Mouse (Mus musculus) liver, embryonic 16.5 days (tissue): ENCODE measurements around the gene Atraid. TPM values are rescaled to one million over a fixed set of nuclear protein-coding genes. Genes with fewer than 3 reads are reported as not detected.

Experiments
- ATAC-seq: fragments of 200-750 bp; cut with Nextera tagmentation; 2 replicates; pipeline ENCODE4 v1.8.0; 2017; ENCODE audit warnings: low read depth, mild to moderate bottlenecking, moderate number of reproducible peaks, moderate library complexity
- H3K27ac ChIP-seq: fragments of 300-500 bp; sonication (generic); 2 replicates; pipeline ENCODE4 v1.5.1; 2014; ENCODE audit warnings: mild to moderate bottlenecking, low read length
- H3K27me3 ChIP-seq: fragments of 300-500 bp; sonication (generic); 2 replicates; pipeline ENCODE4 v1.6.1; 2014; ENCODE audit warnings: low read depth, low read length, mixed read lengths; ENCODE audit not compliant: control insufficient read depth, insufficient read depth
- H3K36me3 ChIP-seq: fragments of 300-500 bp; sonication (generic); 2 replicates; pipeline ENCODE4 v1.6.1; 2014; ENCODE audit warnings: mild to moderate bottlenecking; ENCODE audit not compliant: control insufficient read depth, insufficient read depth
- H3K4me1 ChIP-seq: fragments of 300-500 bp; sonication (generic); 2 replicates; pipeline ENCODE4 v1.6.1; 2014; ENCODE audit warnings: low read depth, low read length, mixed read lengths; ENCODE audit not compliant: control insufficient read depth
- H3K4me2 ChIP-seq: fragments of 300-500 bp; sonication (generic); 2 replicates; pipeline ENCODE4 v1.6.1; 2014; ENCODE audit warnings: low read depth, low read length, mixed read lengths
- H3K4me3 ChIP-seq: fragments of 300-500 bp; sonication (generic); 2 replicates; pipeline ENCODE4 v1.5.1; 2014; ENCODE audit warnings: low read depth, mild to moderate bottlenecking, low read length
- H3K9ac ChIP-seq: fragments of 300-500 bp; sonication (generic); 2 replicates; pipeline ENCODE4 v1.6.1; 2014; ENCODE audit warnings: low read depth, low read length
- H3K9me3 ChIP-seq: fragments of 300-500 bp; sonication (generic); replicated peaks from 2 replicates; pipeline ENCODE4 v1.6.1; 2016; ENCODE audit warnings: low read length; ENCODE audit not compliant: control insufficient read depth
- WGBS: fragments of 180-500 bp; shearing (Covaris S2); extraction: QIAGEN DNeasy Blood & Tissue Kit; methylation state at CpG from one replicate; pipeline ENCODE4 v1.1.7; 2014; ENCODE audit not compliant: insufficient replicate concordance; 5-methylcytosine and 5-hydroxymethylcytosine counted together
- polyA plus RNA-seq: library from polyadenylated mRNA; unstranded; fragments of >200 nt; fragmentation: Nextera tagmentation; extraction: Ambion mirVana; gene quantifications from 2 replicates; pipeline ENCODE4 v1.2.1, GENCODE M21; 2015

The Atraid gene
- polyA plus RNA-seq, 1 experiment from 2014 or later, result 67.9 TPM

DNA sequence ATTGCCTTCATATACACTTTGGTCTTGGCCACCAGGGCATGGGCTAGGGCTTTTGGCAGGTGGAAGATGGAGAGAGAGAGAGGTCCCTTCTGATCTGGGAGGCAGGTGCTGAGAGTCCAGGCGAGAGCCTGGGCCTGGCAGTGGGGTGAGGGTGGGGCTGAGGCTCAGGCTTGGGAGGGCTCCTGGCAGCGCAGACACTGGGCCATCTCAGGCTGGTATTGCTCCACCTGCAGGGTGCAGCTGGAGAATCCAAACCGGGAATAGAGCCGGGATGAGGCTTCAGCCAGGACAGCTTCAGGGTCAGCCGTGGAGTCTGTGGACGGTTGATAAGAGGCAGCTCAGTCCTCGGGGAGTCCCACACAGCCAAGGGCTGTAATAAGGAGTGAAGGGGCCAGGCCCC is 38.5 kb downstream of the Atraid start:
- Histone ChIP-seq H3K36me3 (no peaks in the 10 kb centered on the region), H3K4me1 (no peaks in the 10 kb centered on the region; the same call in 1 of the 2 replicates), H3K9me3 (no peaks in the 10 kb centered on the region), H3K4me2 (no peak overlapping the region), H3K27ac (no peak overlapping the region), H3K4me3 (no peak overlapping the region), H3K27me3 (peaks cover 22% of the 10 kb centered on the region), H3K9ac (no peak overlapping the region)
- 31% methylated on average over 7 of the region's 7 CpGs for WGBS
- ATAC-seq, result no peak

DNA sequence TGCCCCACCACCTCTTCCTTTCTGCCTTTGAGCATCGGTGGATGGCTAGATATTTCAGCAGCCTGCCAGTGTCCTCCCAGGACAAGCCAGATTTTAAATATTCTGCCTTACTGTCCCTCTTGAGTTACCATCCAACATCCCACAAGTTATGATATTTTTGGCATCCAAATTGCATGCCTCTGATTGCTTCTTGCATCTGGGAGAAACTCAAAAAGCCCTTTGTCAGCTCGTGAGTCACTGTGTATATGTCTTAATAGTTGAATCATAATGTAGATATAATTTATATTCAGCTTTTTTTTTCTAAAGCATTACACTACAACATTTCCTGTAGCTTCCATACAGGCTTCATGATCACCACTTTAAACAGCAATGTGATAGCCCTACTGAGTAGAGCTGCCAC is 39.0 kb downstream of the Atraid start:
- 62% methylated on average over 2 of the region's 2 CpGs for WGBS
- H3K27me3 ChIP-seq, result peaks cover 28% of the 10 kb centered on the region

DNA sequence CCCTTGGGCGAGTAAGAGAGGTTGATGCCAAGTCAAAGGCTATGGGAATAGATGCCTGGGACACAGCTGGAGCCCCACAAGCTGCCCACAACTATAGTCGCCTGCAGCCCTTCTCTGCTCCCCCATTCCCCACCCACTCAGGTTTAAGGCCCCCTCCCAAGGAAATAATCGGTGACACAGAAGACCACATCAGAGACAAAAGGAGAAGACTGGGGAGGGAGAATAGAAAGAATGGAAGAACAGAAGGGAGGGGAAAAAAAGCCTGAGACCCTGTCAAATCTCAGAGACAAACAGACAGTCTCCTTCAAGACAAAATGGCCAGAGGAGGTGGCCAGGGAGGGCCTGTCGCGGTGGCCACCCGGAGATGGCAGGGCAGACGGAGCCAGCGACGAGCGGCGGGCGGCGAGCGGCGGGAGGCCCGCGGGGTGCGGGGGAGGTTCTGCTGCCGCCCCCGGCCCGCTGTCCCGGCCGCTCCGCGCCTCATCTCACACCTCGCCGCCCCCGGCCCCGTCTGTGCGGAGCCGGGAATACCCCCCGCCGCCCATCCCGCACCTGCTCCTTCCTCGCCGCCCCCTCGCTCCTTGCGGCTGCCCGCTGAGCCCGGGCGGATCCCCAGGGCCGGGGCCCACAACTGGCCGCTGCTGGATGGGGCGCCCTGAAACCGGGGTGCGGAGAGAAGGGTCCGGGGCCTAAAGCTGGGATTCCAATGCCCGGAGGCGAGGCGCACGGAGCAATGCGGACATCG is 44.3 kb downstream of the Atraid start:
- peaks cover 75% of the 10 kb centered on the region for H3K27me3 ChIP-seq
- H3K9ac ChIP-seq, result no peak overlapping the region
- H3K4me1 ChIP-seq, result peaks cover 3% of the 10 kb centered on the region
- H3K27ac ChIP-seq, result no peak overlapping the region
- H3K36me3 ChIP-seq, result no peaks in the 10 kb centered on the region
- WGBS, result 6% methylated on average over 30 of the region's 53 CpGs
- no peaks in the 10 kb centered on the region for H3K9me3 ChIP-seq
- no peak for ATAC-seq
- H3K4me2 ChIP-seq, result peak overlapping the region; percentile 60
- peak overlapping the region; percentile 46 for H3K4me3 ChIP-seq

More for the DNA sequence above, 39.0 kb downstream of the Atraid start:
- no peak overlapping the region for H3K4me2 ChIP-seq
- no peak overlapping the region for H3K4me3 ChIP-seq
- H3K9me3 ChIP-seq, result no peaks in the 10 kb centered on the region
- H3K4me1 ChIP-seq, result no peaks in the 10 kb centered on the region; the same call in 1 of the 2 replicates
- no peak for ATAC-seq
- no peak overlapping the region for H3K27ac ChIP-seq
- no peak overlapping the region for H3K9ac ChIP-seq
- no peaks in the 10 kb centered on the region for H3K36me3 ChIP-seq

DNA sequence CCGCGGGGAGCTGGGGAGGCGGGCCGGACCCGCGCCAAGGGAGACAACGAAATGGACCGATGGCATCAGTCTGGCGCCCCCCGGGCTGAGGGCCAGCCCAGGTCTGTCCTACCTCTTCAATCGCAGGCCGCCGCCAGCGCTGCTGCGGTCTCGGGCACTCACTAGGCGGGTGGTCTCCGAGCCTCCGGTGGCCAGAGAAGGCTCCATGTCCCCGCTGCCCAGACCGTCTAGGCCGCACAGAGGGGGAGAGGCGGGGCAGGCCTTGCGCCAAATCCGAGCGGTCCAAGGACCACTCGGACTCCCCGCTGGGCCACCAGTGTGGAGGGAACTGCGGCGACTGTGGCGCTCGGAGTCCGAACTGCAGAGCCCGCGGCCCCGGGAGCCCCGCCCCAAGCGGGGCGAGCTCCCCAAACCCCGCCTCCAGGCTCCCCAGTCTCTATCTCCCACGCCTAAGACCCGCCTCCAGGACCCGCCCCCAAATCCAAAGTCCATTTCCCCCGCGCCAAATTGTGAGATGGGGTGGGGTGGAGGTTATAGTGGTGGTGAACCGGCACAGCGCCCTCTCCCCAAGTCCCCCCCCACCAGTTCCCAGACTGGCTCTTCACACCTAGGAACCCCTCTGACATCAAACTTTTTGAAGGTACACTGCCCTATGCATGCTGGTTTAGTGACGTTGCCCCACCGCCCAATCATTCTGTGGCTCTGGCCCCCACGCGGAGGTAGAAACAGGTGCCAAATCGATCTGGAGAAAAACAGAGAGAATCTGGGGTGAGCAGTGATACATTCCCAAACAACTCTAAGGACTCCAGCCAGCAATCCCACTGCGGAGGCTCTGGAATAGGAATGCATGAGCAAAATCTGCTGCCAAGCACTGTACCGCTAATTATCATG is 45.3 kb downstream of the Atraid start:
- Histone ChIP-seq H3K9me3 (no peaks in the 10 kb centered on the region), H3K9ac (no peak overlapping the region), H3K27ac (no peak overlapping the region), H3K27me3 (peaks cover 75% of the 10 kb centered on the region), H3K4me2 (peak overlapping the region; percentile 60), H3K4me1 (peaks cover 3% of the 10 kb centered on the region), H3K4me3 (peak overlapping the region; percentile 46), H3K36me3 (no peaks in the 10 kb centered on the region)
- peak; percentile 65 for ATAC-seq
- under 1% methylated on average over 53 of the region's 54 CpGs for WGBS

DNA sequence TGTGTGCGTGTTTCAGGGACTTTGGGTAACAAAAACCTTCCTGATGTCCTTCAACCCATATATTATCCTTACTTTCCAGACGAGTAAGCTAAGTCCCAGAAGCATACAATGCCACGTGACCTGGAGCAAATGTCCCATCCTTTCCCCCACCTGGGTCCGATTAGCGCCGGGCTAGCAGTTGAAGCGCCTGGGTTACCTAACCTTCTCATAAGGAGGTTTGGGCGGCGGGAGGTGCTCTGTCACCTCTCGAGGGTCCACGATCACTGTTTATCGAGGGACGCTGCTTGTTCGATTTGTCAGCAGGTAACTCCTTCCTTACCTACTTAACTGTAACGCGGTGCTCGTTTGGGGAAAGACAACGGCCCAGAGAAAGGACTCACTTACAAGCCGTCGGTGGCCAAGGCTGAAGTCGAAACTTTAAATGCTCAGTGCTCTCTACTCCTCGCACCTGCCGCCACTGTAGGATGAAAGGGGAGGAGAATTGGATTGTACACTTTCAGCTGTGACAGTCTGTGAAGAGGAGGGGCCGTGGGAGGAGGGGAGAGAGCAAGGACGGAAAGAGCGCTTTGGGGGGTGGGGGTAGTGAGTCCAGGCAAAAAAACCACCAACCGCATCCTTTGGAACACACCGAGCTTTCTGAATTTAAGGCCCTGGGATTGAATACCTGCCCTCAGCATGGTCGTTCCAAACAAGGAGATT is 46.1 kb downstream of the Atraid start:
- Histone ChIP-seq H3K4me3 (peak overlapping the region; percentile 46), H3K9me3 (no peaks in the 10 kb centered on the region), H3K9ac (no peak overlapping the region), H3K36me3 (no peaks in the 10 kb centered on the region), H3K4me2 (peak overlapping the region; percentile 60), H3K4me1 (peaks cover 3% of the 10 kb centered on the region), H3K27me3 (peaks cover 73% of the 10 kb centered on the region), H3K27ac (no peak overlapping the region)
- ATAC-seq, result no peak
- WGBS, result 3% methylated on average over 29 of the region's 29 CpGs

DNA sequence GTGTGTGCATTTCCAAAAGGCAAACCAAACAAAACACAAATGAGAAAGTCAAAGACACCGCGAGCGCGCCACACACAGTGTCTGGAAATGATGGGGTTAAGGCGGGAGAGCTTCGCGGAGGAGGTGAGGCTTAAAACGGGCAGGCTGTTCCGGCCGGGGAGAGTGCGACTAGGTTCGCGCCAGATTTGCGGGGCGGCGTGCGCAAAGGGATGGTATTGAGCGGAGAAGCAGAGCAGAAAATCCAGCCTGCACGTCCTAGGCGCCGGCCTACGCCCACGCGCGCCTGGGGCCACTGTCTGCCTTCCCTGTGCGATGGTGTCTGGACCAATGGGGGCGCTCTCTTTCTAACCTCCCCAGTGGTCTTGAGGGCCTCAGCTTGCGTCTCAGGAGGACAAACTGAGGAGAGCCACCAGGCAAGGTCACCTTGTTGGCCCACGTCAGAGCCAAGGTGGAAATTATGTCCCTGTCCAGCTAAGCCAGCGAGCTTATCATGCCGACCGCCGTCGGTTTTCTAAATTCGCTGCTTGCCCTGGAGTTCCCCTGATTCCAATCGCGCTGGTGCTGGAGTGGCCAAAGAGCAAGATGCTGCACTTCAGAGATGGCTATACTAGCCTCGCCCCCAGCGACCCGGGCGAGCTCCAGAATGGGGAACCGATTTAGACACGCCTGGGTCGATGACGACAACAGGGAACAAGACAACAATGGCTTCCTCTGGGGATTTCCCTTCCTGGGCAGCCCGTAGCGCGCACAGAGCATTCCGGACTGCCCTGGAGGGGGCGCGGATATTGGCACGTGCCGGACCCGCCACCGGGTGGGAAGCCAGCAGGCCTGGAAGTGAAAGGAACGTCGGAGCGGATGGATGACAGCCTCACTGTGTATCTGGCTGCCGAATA is 46.9 kb downstream of the Atraid start:
- Histone ChIP-seq H3K4me1 (peaks cover 3% of the 10 kb centered on the region), H3K9ac (no peak overlapping the region), H3K9me3 (no peaks in the 10 kb centered on the region), H3K4me2 (peak overlapping the region; percentile 60), H3K36me3 (no peaks in the 10 kb centered on the region), H3K27ac (no peak overlapping the region), H3K27me3 (peaks cover 69% of the 10 kb centered on the region), H3K4me3 (peak overlapping the region; percentile 46)
- under 1% methylated on average over 59 of the region's 59 CpGs for WGBS
- peak; percentile 43; the same call in 1 of the 2 replicates for ATAC-seq

DNA sequence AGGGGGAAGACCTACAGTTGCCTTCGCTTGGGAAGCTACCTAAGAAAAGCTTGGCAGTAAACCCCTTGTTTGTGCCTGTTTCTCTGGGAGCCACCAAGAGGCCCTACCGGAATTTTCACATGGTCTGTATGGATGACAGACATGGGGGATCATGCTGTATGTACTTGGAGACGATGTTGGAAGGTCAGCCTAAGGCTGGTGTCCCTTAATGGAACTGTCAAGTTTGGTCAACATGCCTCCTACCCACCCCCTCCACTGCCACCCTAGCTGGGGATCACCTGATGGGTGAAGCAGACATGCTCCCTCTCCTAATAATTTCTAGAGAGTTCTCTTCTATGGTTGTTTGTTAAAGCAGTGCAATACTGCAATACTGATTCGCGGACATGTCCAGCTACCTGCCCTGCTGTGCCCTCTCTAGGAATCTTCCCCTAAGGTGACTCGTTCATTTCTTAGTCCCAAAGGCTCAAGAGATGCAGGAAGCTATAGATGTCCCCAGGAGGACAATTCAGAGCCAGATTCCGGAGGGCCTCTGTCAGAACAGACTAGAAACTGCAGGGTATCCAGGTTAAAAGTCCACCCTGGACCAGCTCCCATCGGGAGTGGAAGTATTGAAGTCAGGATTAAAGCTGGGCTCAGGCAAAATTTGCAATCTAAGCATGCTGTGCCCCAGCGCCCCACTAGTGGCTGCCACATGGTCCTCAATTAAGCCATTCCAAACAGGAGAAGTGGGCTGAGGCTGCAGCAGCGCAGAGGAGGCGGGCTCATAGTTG is 47.8 kb downstream of the Atraid start:
- no peak overlapping the region for H3K9ac ChIP-seq
- H3K9me3 ChIP-seq, result no peaks in the 10 kb centered on the region
- H3K36me3 ChIP-seq, result no peaks in the 10 kb centered on the region
- no peak for ATAC-seq
- H3K27me3 ChIP-seq, result peaks cover 61% of the 10 kb centered on the region
- no peak overlapping the region for H3K27ac ChIP-seq
- peaks cover 3% of the 10 kb centered on the region for H3K4me1 ChIP-seq
- WGBS, result 24% methylated on average over 11 of the region's 11 CpGs
- peak overlapping the region; percentile 46 for H3K4me3 ChIP-seq
- H3K4me2 ChIP-seq, result peak overlapping the region; percentile 60
